Mouse (Mus musculus) lung, embryonic 16.5 days (tissue): ENCODE measurements around the gene Gja4. TPM values are rescaled to one million over a fixed set of nuclear protein-coding genes. Genes with fewer than 3 reads are reported as not detected.

Experiments
- ATAC-seq: fragments of 200-750 bp; cut with Nextera tagmentation; 2 replicates; pipeline ENCODE4 v1.8.0; 2017; ENCODE audit warnings: low read depth, mild to moderate bottlenecking, moderate library complexity
- H3K27ac ChIP-seq: fragments of 300-500 bp; sonication (generic); 2 replicates; pipeline ENCODE4 v1.5.1; 2014; ENCODE audit warnings: mild to moderate bottlenecking, control low read depth, low read length
- H3K27me3 ChIP-seq: fragments of 300-500 bp; sonication (generic); 2 replicates; pipeline ENCODE4 v1.6.1; 2014; ENCODE audit warnings: low read depth, low read length, mixed read lengths; ENCODE audit not compliant: control insufficient read depth, insufficient read depth
- H3K36me3 ChIP-seq: fragments of 300-500 bp; sonication (generic); 2 replicates; pipeline ENCODE4 v1.6.1; 2014; ENCODE audit warnings: low read length; ENCODE audit not compliant: control insufficient read depth, insufficient read depth
- H3K4me1 ChIP-seq: fragments of 300-500 bp; sonication (generic); replicated peaks from 2 replicates; pipeline ENCODE4 v1.6.1; 2014; ENCODE audit warnings: low read length, mixed read lengths; ENCODE audit not compliant: control insufficient read depth, insufficient read depth
- H3K4me2 ChIP-seq: fragments of 300-500 bp; sonication (generic); 2 replicates; pipeline ENCODE4 v1.6.1; 2014; ENCODE audit warnings: low read depth, low read length, control low read depth
- H3K4me3 ChIP-seq: fragments of 300-500 bp; sonication (generic); 2 replicates; pipeline ENCODE4 v1.5.1; 2014; ENCODE audit warnings: mild to moderate bottlenecking, low read length, control low read depth
- H3K9ac ChIP-seq: fragments of 300-500 bp; sonication (generic); 2 replicates; pipeline ENCODE4 v1.6.1; 2014; ENCODE audit warnings: low read length, control low read depth
- H3K9me3 ChIP-seq: fragments of 300-500 bp; sonication (generic); 2 replicates; pipeline ENCODE4 v1.6.1; 2016; ENCODE audit warnings: low read length; ENCODE audit not compliant: control insufficient read depth
- WGBS: fragments of 180-500 bp; shearing (Covaris S2); extraction: QIAGEN DNeasy Blood & Tissue Kit; methylation state at CpG from one replicate; pipeline ENCODE4 v1.1.7; 2014; 5-methylcytosine and 5-hydroxymethylcytosine counted together
- polyA plus RNA-seq: library from polyadenylated mRNA; unstranded; fragments of >200 nt; fragmentation: Nextera tagmentation; extraction: Ambion mirVana; gene quantifications from 2 replicates; pipeline ENCODE4 v1.2.1, GENCODE M21; 2015

Gene Gja4
- polyA plus RNA-seq, 1 experiment from 2014 or later = 41.2 TPM

DNA sequence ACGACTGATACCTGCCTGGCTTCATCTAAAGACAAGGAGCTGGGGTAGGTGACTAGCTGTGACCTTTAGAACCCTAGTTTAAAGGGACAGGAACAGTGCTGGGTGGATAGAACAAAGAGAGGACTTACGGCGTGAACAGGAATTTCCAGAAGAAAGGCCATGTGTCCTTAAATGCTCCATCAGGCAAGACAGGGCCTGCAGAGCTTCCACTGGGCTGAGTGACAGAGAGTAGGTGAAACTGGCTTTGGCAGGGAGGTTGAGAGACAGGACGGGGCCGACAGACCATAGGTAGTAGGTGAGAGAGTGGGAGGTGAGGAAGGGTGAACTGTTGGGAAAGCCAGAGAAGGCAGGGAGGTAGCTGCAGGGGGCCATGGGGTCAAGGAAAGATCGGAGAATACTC lies 27.5 kb upstream of the Gja4 start:
- no peaks in the 10 kb centered on the region for H3K4me1 ChIP-seq

GRCm38 (mm10) chr4:127337668-127338067 lies 23.8 kb upstream of the Gja4 start:
- no peak overlapping the region for H3K9ac ChIP-seq
- no peak overlapping the region for H3K4me2 ChIP-seq
- no peaks in the 10 kb centered on the region for H3K9me3 ChIP-seq
- WGBS = 78% methylated on average over 5 of the region's 5 CpGs
- H3K4me1 ChIP-seq = no peaks in the 10 kb centered on the region
- no peaks in the 10 kb centered on the region for H3K36me3 ChIP-seq
- no peak overlapping the region for H3K4me3 ChIP-seq
- H3K27me3 ChIP-seq = peaks cover 2% of the 10 kb centered on the region
- H3K27ac ChIP-seq = no peak overlapping the region
- no peak for ATAC-seq

More for the DNA sequence above, 27.5 kb upstream of the Gja4 start:
- no peak overlapping the region for H3K27ac ChIP-seq
- 42% methylated on average over 6 of the region's 6 CpGs for WGBS
- no peak overlapping the region for H3K4me2 ChIP-seq
- no peaks in the 10 kb centered on the region for H3K9me3 ChIP-seq
- H3K9ac ChIP-seq = no peak overlapping the region
- no peaks in the 10 kb centered on the region; the same call in 1 of the 2 replicates for H3K27me3 ChIP-seq
- no peak overlapping the region for H3K4me3 ChIP-seq
- ATAC-seq = no peak
- no peaks in the 10 kb centered on the region for H3K36me3 ChIP-seq

- Histone ChIP-seq H3K4me1 (peaks cover 2% of the 10 kb centered on the region; the same call in 1 of the 2 replicates), H3K9me3 (no peaks in the 10 kb centered on the region), H3K27ac (no peak overlapping the region), H3K27me3 (peaks cover 27% of the 10 kb centered on the region), H3K36me3 (no peaks in the 10 kb centered on the region), H3K4me3 (no peak overlapping the region), H3K9ac (no peak overlapping the region), H3K4me2 (no peak overlapping the region)
- WGBS = 28% methylated on average over 5 of the region's 5 CpGs
- peak; percentile 81 for ATAC-seq
Observed at GRCm38 (mm10) chr4:127334870-127335504, 21.1 kb upstream of the Gja4 start.

- Histone ChIP-seq H3K9me3 (no peaks in the 10 kb centered on the region), H3K4me2 (no peak overlapping the region), H3K27me3 (peaks cover 38% of the 10 kb centered on the region), H3K4me3 (no peak overlapping the region), H3K4me1 (peaks cover 2% of the 10 kb centered on the region; the same call in 1 of the 2 replicates), H3K36me3 (no peaks in the 10 kb centered on the region), H3K27ac (no peak overlapping the region), H3K9ac (no peak overlapping the region)
- ATAC-seq = no peak
- WGBS = 32% methylated on average over 13 of the region's 13 CpGs
Observed at GRCm38 (mm10) chr4:127331171-127331570, 17.3 kb upstream of the Gja4 start.

- WGBS = 1% methylated on average over 49 of the region's 49 CpGs
- Histone ChIP-seq H3K9me3 (no peaks in the 10 kb centered on the region), H3K27me3 (peaks cover 38% of the 10 kb centered on the region), H3K4me1 (peaks cover 2% of the 10 kb centered on the region; the same call in 1 of the 2 replicates), H3K36me3 (no peaks in the 10 kb centered on the region), H3K4me3 (peak within 1 kb of the TSS; percentile 30), H3K4me2 (peak within 1 kb of the TSS; percentile 51), H3K27ac (no peak within 1 kb of the TSS), H3K9ac (peak within 1 kb of the TSS; percentile 37; the same call in 1 of the 2 replicates)
- ATAC-seq = peak; percentile 51; the same call in 1 of the 2 replicates
Observed at GRCm38 (mm10) chr4:127330181-127331100, 16.6 kb upstream of the Gja4 start, which contains the start of gene Gjb3. TSS of gene Gjb3 (minus strand) at chr4:127330844.

DNA sequence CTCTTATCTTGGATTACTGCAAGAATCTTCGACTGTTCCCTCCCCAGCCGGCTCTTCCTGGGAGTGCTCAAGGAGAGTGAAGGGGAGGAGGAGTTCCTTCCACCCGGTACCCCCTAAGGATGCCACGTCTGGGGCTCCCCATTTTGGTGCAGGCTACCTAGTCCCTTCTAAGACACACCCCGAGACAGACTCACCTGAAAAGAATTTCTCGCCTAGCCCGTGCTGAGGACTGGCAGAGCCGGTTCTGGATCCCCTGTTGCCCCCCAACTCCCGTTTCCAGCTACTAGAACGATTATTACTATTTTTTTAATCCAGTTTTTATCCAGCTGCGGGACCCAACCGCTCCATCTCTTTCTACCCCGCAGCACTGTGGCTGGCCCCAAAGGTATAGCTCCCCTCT lies 15.9 kb upstream of the Gja4 start:
- ATAC-seq = peak; percentile 19; the same call in 1 of the 2 replicates
- peak overlapping the region; percentile 51 for H3K4me2 ChIP-seq
- peaks cover 2% of the 10 kb centered on the region; the same call in 1 of the 2 replicates for H3K4me1 ChIP-seq
- H3K27ac ChIP-seq = no peak overlapping the region
- no peak overlapping the region for H3K9ac ChIP-seq
- no peaks in the 10 kb centered on the region for H3K9me3 ChIP-seq
- peaks cover 38% of the 10 kb centered on the region for H3K27me3 ChIP-seq
- H3K36me3 ChIP-seq = no peaks in the 10 kb centered on the region
- H3K4me3 ChIP-seq = peak overlapping the region; percentile 30
- 2% methylated on average over 13 of the region's 13 CpGs for WGBS

DNA sequence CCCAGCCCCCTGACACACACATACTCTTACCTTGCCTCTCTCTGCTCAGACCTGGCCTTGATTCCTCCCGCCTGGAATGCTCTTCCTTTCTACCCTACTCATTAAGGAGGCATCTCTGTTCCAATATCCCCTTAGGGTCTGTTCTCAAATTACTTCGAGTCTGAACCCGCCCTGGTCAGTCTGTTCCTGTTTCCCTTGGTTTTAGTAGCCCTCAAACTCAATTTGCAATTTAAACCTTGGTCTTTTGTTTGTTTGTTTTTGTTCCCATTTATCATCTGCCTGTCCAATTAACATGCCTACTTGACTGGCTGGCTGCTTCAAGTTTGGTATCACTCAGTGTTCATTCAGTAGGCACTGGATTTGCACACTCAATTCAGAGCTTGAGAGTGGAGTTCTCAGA lies 15.2 kb upstream of the Gja4 start:
- no peak overlapping the region for H3K27ac ChIP-seq
- no peak overlapping the region for H3K4me2 ChIP-seq
- H3K9ac ChIP-seq = no peak overlapping the region
- peaks cover 2% of the 10 kb centered on the region; the same call in 1 of the 2 replicates for H3K4me1 ChIP-seq
- 9% methylated on average over 3 of the region's 3 CpGs for WGBS
- H3K27me3 ChIP-seq = peaks cover 38% of the 10 kb centered on the region
- no peak overlapping the region for H3K4me3 ChIP-seq
- H3K9me3 ChIP-seq = no peaks in the 10 kb centered on the region
- no peaks in the 10 kb centered on the region for H3K36me3 ChIP-seq
- ATAC-seq = no peak

DNA sequence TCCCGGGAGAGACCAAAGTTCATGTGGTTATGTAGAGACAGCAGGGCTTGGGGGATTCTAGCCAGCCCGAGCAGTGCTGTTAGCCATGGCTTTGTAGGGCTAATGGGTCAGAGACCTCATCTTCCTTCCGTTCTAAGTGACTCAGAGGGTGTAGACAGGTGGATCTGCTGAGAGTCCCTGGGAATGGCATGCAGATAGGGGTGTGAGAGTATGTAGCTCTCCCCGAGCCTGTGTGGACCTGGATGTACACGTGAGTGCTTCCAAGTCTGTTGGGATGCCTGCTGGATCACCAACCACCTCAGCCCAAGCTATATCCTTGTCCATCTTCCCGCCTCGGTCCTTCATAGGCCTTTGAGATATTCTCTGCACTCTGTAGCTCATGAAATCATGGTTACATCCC lies 14.5 kb upstream of the Gja4 start:
- no peak for ATAC-seq
- Histone ChIP-seq H3K9ac (no peak overlapping the region), H3K4me3 (no peak overlapping the region), H3K9me3 (no peaks in the 10 kb centered on the region), H3K27ac (no peak overlapping the region), H3K36me3 (no peaks in the 10 kb centered on the region), H3K4me1 (peaks cover 2% of the 10 kb centered on the region; the same call in 1 of the 2 replicates), H3K27me3 (peaks cover 38% of the 10 kb centered on the region), H3K4me2 (no peak overlapping the region)
- WGBS = 53% methylated on average over 7 of the region's 7 CpGs

DNA sequence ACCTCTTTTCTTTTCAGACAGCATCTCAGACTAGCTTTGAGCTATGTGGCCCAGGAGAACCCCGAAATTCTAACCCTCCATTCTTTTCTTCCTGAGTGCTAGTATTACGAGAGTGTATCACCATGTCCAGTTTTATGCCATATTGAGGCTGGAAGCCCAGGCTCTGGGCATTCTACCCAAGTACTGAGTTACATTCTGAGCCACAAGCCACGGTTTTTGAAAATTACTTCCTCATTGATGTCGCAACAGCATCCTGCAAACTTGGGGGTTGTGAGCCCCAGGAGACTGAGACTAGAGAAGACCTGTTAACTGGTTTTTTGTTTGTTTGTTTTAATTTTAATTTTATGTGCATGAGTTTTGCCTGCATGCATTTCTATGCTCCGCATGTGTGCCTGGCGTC lies 13.9 kb upstream of the Gja4 start:
- no peak for ATAC-seq
- Histone ChIP-seq H3K4me3 (no peak overlapping the region), H3K9me3 (no peaks in the 10 kb centered on the region), H3K36me3 (no peaks in the 10 kb centered on the region), H3K27me3 (peaks cover 36% of the 10 kb centered on the region), H3K4me1 (peaks cover 2% of the 10 kb centered on the region; the same call in 1 of the 2 replicates), H3K4me2 (no peak overlapping the region), H3K27ac (no peak overlapping the region), H3K9ac (no peak overlapping the region)
- 64% methylated on average over 6 of the region's 6 CpGs for WGBS
